Mouse (Mus musculus): ENCODE results near the gene Ube2j2. TPM values are rescaled to one million over a fixed set of nuclear protein-coding genes. Genes with fewer than 3 reads are reported as not detected.

The Ube2j2 gene
- polyA plus RNA-seq, 1 experiment from 2014 or later, result 144 TPM

DNA sequence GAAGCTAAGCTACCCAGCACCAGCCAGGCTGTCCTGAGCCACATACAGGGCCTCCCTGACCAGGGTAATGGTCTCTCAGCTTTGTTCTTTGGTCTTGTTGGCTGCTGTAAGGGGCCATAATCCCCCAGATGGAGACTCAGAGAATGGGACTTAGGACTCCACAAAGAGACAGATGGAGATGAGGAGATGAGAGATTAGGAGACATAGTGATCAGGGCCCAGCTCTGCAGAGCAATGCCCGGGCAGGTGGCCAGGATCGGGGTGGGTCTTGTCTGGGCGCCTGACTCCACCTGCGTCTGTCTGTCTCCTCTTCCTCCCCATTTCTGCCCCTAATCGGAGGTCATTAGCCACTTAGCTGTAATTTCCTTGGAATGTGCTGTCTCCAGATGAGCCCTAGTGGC lies 26.7 kb downstream of the Ube2j2 start:
- no peaks in the 10 kb centered on the region for H3K9me3 ChIP-seq
- no peaks in the 10 kb centered on the region for H3K27me3 ChIP-seq (ENCODE audit: poor library complexity, severe bottlenecking)
- H3K4me3 ChIP-seq, result no peak overlapping the region
- peaks cover 11% of the 10 kb centered on the region for H3K4me1 ChIP-seq
- DNase-seq (ENCODE audit: extremely low spot score, low spot score), result no peak
- no peak overlapping the region for H3K27ac ChIP-seq
- peaks cover 15% of the 10 kb centered on the region for H3K36me3 ChIP-seq (replicated peaks)
- WGBS, result 84% methylated on average over 5 of the region's 5 CpGs

DNA sequence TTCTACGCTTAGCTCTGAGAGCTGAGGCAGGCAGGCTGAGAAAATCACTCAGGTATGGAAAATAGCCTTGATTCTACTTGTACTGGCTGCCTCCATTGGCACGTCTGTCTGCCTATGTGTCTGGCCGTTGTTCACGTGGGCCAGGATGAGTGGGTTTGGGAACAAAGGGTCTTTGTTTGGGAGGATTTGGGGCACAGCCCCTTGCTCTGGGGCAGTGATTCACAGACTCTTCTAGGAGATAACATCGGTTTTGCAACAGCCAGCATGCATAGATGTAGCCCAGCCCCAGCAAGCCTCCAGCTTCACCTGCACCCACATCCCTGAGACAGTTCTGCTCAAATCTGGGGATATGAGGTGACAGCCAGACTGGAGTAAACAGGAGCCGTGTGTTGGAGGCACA lies 29.0 kb downstream of the Ube2j2 start:
- H3K27me3 ChIP-seq (ENCODE audit: poor library complexity, severe bottlenecking), result no peaks in the 10 kb centered on the region
- H3K9me3 ChIP-seq, result no peaks in the 10 kb centered on the region
- no peak overlapping the region for H3K27ac ChIP-seq
- H3K4me3 ChIP-seq, result no peak overlapping the region
- peaks cover 11% of the 10 kb centered on the region for H3K4me1 ChIP-seq
- H3K36me3 ChIP-seq (replicated peaks), result no peaks in the 10 kb centered on the region
- WGBS, result 47% methylated on average over 6 of the region's 6 CpGs
- DNase-seq (ENCODE audit: extremely low spot score, low spot score), result no peak

DNA sequence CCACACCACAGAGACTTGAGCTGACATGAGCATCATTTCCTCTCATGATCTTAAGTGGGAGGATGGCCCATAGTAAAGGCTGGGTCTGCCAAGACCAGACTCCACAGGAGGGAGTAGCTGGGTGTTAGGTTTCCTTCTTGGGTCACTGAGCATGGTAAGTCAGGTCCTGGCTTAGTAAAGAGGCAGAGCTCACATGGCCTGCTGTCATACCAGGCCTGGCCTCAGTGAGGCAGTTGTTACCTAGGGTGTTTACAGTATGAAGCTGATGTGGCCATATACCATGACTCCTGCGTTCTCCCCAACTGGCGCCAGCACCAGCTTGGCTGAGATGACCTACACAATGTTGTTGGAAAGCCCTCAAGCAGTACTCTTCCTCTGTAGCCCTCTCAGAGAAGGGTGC lies 29.6 kb downstream of the Ube2j2 start:
- Histone ChIP-seq H3K4me3 (no peak overlapping the region), H3K36me3 (replicated peaks) (no peaks in the 10 kb centered on the region), H3K4me1 (peaks cover 11% of the 10 kb centered on the region), H3K27me3 (ENCODE audit: poor library complexity, severe bottlenecking) (no peaks in the 10 kb centered on the region), H3K9me3 (no peaks in the 10 kb centered on the region), H3K27ac (no peak overlapping the region)
- 85% methylated on average over 2 of the region's 2 CpGs for WGBS
- no peak for DNase-seq (ENCODE audit: extremely low spot score, low spot score)

DNA sequence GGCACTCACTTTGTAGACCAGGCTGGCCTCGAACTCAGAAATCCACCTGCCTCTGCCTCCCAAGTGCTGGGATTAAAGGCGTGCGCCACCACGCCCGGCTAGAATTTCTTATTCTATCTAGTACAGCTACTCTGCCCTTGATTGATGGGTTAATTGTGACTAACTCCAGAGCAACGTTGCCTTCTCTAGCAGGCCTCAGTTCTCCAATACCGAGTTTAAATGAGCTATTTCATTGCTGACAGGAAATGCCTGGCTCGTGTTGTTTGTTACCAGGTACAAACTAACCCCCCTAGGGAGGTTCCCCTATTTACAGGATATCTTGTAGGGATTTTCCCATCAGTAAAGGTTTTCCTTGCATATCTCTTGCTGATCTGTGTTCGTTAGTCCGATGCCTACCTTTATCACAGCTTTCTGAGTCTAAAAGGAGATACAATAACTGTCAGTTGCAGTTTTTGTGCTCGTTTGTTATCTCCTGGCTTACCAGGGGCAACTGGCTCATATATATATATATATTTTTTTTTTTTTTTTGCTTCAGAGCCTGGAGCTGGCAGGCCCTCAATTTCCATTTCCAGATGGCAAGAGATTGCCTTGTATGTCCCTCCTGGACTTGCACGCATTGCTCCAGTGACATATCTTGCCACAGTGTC lies 37.9 kb downstream of the Ube2j2 start:
- Histone ChIP-seq H3K4me1 (peaks cover 7% of the 10 kb centered on the region; the same call in 1 of the 2 replicates), H3K36me3 (replicated peaks) (no peaks in the 10 kb centered on the region), H3K27me3 (ENCODE audit: poor library complexity, severe bottlenecking) (no peaks in the 10 kb centered on the region), H3K4me3 (no peak overlapping the region), H3K27ac (no peak overlapping the region), H3K9me3 (no peaks in the 10 kb centered on the region)
- 84% methylated on average over 12 of the region's 12 CpGs for WGBS
- DNase-seq (ENCODE audit: extremely low spot score, low spot score), result no peak

DNA sequence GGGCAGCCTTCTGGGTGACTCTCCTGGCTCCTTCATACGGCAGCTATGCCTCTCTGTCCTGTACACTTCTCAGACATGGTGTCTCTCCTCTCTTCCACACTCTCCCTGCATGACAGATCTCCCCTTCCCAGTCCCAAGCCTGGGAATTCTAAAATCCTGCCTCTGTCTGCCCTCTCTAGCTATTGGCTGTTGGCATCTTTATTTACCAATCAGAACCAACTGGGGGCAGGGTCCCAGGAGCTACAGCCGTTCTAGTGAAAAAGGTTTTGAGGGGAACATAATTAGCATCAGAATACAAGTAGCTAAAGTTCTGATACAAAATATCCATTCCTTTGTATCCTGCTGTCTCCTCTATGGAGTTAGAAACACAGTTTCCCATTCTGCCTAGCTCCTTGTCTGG lies 40.2 kb downstream of the Ube2j2 start:
- H3K4me1 ChIP-seq, result peaks cover 7% of the 10 kb centered on the region; the same call in 1 of the 2 replicates
- H3K9me3 ChIP-seq, result no peaks in the 10 kb centered on the region
- no peaks in the 10 kb centered on the region for H3K36me3 ChIP-seq (replicated peaks)
- no peak for DNase-seq (ENCODE audit: extremely low spot score, low spot score)
- H3K4me3 ChIP-seq, result no peak overlapping the region
- no peaks in the 10 kb centered on the region for H3K27me3 ChIP-seq (ENCODE audit: poor library complexity, severe bottlenecking)
- no peak overlapping the region for H3K27ac ChIP-seq
- WGBS, result 16% methylated on average over 2 of the region's 2 CpGs

DNA sequence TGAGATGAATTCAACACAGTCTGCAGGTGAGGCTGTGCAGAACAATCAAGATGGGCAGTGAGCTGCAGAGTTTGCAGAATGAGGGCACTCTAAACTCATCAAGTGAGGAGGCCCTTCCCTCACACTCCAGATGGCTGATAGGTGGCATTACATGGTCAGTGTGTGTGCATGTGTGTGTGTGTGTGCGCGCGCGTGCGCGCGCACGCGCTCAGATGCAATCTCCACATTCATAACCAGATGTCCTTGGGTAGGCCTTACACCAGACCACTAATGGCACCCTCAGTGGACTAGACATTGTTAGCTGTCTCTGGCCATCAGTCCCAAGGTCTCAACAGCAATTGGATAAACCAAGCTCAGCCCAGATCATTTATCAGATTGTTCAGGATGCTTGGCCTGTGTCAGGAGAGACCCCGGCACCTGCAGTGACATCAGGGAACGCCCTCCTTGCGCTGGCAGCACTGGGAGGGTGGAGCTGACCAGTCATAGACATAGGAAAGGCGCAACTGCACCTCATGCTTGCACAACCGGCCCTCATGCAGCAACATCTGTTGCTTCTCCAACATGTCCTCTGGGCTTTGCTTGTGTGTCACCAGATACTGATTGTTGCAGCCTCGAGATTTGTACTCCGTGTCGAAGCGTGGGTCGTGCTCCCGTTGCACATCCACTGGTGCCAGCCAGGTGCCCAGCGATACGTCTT lies 47.7 kb downstream of the Ube2j2 start:
- peaks cover 26% of the 10 kb centered on the region for H3K4me1 ChIP-seq
- no peaks in the 10 kb centered on the region for H3K27me3 ChIP-seq (ENCODE audit: poor library complexity, severe bottlenecking)
- H3K36me3 ChIP-seq (replicated peaks), result peaks cover 30% of the 10 kb centered on the region
- peak overlapping the region; percentile 71 for H3K4me3 ChIP-seq
- DNase-seq (ENCODE audit: extremely low spot score, low spot score), result peak; percentile 21
- 91% methylated on average over 22 of the region's 22 CpGs for WGBS
- peaks cover 8% of the 10 kb centered on the region; the same call in 1 of the 2 replicates for H3K9me3 ChIP-seq
- H3K27ac ChIP-seq, result peak overlapping the region; percentile 95

DNA sequence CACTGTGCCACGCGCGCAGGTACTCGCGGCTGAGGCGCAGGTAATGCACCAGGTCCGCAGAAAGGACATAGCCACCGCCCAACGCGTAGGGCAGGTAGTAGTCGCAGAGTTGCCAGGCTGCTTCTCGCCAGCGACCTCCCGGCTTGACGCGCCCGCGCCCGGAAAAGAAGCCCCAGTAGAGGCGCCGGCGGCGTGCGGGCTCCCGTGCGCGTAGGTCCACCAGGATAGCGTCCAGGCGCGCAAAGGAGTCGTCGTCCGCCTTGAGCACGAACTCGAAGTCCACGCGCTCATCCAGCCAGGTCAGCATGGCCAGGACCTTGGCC lies 48.2 kb downstream of the Ube2j2 start:
- Histone ChIP-seq H3K36me3 (replicated peaks) (peaks cover 35% of the 10 kb centered on the region), H3K27ac (peak overlapping the region; percentile 95), H3K27me3 (ENCODE audit: poor library complexity, severe bottlenecking) (no peaks in the 10 kb centered on the region), H3K9me3 (peaks cover 8% of the 10 kb centered on the region; the same call in 1 of the 2 replicates), H3K4me1 (peaks cover 26% of the 10 kb centered on the region), H3K4me3 (peak overlapping the region; percentile 71)
- 30% methylated on average over 37 of the region's 37 CpGs for WGBS
- DNase-seq (ENCODE audit: extremely low spot score, low spot score), result no peak

DNA sequence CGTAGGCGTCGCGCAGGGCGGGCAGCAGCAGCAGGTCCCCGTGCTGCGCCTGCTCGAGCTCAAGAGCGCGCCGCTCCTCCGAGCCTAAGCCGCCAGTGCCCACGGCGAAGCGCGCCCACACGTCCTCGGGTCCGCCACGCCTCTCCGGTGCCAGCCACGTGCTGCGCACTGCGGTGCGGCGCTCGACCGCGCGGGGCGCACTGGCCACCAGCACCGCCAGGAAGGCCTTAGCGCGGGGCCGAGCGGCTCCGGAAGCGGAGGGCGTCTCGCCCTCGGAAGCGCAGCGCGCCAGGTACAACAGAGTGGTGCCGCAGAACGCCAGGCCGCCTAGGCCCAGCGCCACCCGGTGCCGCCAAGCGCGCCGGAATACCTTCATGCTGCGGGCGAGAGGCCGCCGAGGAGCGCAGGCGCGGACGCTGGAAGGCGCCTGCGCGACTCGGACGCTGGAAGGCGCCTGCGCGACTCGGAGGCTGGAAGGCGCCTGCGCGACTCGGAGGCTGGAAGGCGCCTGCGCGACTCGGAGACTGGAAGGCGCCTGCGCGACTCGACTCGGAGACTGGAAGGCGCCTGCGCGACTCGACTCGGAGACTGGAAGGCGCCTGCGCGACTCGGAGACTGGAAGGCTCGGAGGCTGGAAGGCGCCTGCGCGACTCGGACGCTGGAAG lies 48.7 kb downstream of the Ube2j2 start, which contains the start of the genes B3galt6 and Sdf4:
Gene B3galt6 (minus strand): TSS at position 409 of the 665 bp plus-strand sequence.
Gene Sdf4 (plus strand): TSS at position 632 of the 665 bp plus-strand sequence.
- under 1% methylated on average over 99 of the region's 99 CpGs for WGBS
- Histone ChIP-seq H3K4me1 (peaks cover 26% of the 10 kb centered on the region), H3K36me3 (replicated peaks) (peaks cover 40% of the 10 kb centered on the region), H3K4me3 (peak within 1 kb of the TSS; percentile 71), H3K27ac (peak within 1 kb of the TSS; percentile 95), H3K27me3 (ENCODE audit: poor library complexity, severe bottlenecking) (no peaks in the 10 kb centered on the region), H3K9me3 (peaks cover 8% of the 10 kb centered on the region; the same call in 1 of the 2 replicates)
- DNase-seq (ENCODE audit: extremely low spot score, low spot score), result peak; percentile 85

DNA sequence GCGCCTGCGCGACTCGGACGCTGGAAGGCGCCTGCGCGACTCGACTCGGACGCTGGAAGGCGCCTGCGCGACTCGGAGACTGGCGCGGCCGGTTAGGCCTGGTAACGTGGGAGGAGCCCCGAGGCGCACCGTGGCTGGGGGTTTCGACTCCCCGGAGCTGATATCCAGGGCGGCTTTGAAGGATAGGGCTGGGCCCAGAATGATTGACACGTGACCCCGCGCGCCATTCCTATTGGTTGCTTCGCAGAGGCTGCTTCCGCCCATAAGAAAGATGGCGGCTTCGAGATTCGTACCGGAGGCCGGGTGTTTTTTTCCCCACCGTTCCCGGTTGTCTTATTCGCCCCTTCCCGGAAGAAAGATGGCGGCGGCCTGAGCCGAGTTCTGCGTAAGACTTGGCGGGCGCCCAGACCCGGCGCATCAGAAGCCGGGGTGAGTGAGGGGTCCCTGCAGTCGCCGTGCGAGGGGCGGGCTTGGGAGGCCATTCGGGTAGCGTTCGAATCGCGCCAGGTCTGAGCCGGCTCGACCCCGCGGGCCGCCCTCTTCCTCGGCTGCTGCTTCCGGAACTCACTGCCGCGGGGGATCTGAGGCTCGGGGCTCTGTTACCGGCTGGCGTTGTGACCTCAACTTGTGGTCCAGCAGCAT lies 49.4 kb downstream of the Ube2j2 start:
- WGBS, result under 1% methylated on average over 70 of the region's 70 CpGs
- H3K9me3 ChIP-seq, result peaks cover 8% of the 10 kb centered on the region; the same call in 1 of the 2 replicates

DNA sequence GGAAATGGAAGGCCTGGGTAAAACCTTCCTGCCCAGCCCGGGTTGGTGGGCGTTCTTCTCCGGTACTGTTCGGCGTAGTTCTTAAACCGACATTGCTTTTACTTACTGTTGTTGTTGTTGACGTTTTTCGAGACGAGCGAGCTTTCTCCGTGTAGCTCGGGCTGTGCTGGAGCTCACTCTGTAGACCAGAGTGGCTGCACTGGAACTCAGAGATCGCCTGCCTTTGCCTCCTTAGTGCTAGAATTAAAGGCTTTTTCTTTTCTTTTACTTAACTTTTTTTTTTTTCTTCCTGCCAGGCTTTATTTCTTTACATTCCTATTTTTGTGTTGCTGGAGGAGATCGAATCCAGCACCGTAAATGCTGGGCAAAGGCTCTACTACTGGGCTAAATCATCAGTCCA lies 50.0 kb downstream of the Ube2j2 start:
- DNase-seq (ENCODE audit: extremely low spot score, low spot score), result no peak
- Histone ChIP-seq H3K9me3 (peaks cover 8% of the 10 kb centered on the region; the same call in 1 of the 2 replicates), H3K36me3 (replicated peaks) (peaks cover 53% of the 10 kb centered on the region), H3K4me3 (peak overlapping the region; percentile 71), H3K4me1 (peaks cover 26% of the 10 kb centered on the region), H3K27me3 (ENCODE audit: poor library complexity, severe bottlenecking) (no peaks in the 10 kb centered on the region), H3K27ac (peak overlapping the region; percentile 95)
- 7% methylated on average over 15 of the region's 15 CpGs for WGBS

More for the DNA sequence above, 49.4 kb downstream of the Ube2j2 start:
- H3K4me3 ChIP-seq, result peak overlapping the region; percentile 71
- peak; percentile 96 for DNase-seq (ENCODE audit: extremely low spot score, low spot score)
- peak overlapping the region; percentile 95 for H3K27ac ChIP-seq
- no peaks in the 10 kb centered on the region for H3K27me3 ChIP-seq (ENCODE audit: poor library complexity, severe bottlenecking)
- peaks cover 26% of the 10 kb centered on the region for H3K4me1 ChIP-seq
- H3K36me3 ChIP-seq (replicated peaks), result peaks cover 47% of the 10 kb centered on the region

DNA sequence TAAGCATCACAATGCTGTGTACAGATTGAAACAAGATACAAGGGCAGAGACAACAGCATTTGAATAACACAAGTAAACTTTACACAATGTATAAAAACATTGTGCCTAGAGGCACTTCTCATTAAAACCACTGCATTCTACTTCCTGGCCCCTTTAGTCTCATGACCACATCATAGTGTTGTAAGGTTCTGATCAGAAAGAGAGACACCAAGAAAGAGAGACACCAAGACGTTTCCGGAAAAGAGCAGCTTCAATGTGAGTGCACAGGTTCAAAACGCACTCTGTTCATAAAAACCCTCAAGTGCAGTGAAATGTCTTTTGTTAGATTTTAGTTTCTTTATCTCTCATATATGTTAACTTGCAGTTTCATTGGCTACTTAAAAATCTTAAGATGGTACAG lies 60.5 kb downstream of the Ube2j2 start:
- no peak for DNase-seq (ENCODE audit: extremely low spot score, low spot score)
- 90% methylated on average over 3 of the region's 3 CpGs for WGBS
- Histone ChIP-seq H3K27ac (no peak overlapping the region), H3K4me1 (no peaks in the 10 kb centered on the region), H3K36me3 (replicated peaks) (peaks cover 96% of the 10 kb centered on the region), H3K4me3 (no peak overlapping the region), H3K9me3 (no peaks in the 10 kb centered on the region), H3K27me3 (ENCODE audit: poor library complexity, severe bottlenecking) (no peaks in the 10 kb centered on the region)

DNA sequence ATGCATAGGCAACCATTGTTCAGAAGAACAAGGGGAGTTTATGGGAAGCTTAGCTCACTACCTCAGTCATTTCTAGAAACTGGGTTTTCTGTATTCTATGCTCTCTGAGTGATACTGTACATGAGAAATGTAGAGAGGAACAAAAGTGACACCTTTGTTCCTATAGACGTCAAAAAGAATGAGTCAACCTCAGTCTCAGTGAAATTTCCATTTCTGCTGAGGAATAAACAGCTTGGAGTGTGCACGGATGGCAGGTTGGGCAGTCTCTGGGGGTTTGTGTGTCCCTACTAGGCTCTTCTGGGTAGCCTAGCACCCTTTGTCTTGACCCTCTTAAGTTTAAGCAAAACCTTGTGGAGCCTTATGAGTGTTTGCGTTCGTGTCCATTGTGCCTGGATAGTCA lies 64.7 kb downstream of the Ube2j2 start:
- 93% methylated on average over 4 of the region's 4 CpGs for WGBS

More for the DNA sequence above, 64.7 kb downstream of the Ube2j2 start:
- no peak for DNase-seq (ENCODE audit: extremely low spot score, low spot score)
- Histone ChIP-seq H3K27ac (no peak overlapping the region), H3K4me3 (no peak overlapping the region), H3K9me3 (no peaks in the 10 kb centered on the region), H3K36me3 (replicated peaks) (peaks cover 97% of the 10 kb centered on the region), H3K27me3 (ENCODE audit: poor library complexity, severe bottlenecking) (no peaks in the 10 kb centered on the region), H3K4me1 (no peaks in the 10 kb centered on the region)

Data from forebrain, embryonic 10.5 days (tissue).